Mouse (Mus musculus) left cerebral cortex, adult 8-10 months (tissue): ENCODE measurements around the gene Peak1. TPM values are rescaled to one million over a fixed set of nuclear protein-coding genes. Genes with fewer than 3 reads are reported as not detected.

Experiments used
- DNase-seq, 2 experiments: peaks; one replicate each; pipeline ENCODE4 v3.0.0; 2022; ENCODE audit warnings: low spot score in 2 of 2
- total RNA-seq, 4 experiments: library from RNA; stranded (reverse); gene quantifications; 2 replicates each; pipeline ENCODE4 v1.2.4; 2022

The Peak1 gene
- total RNA-seq, 4 experiments from 2014 or later = 34.6 to 40.8 (median 36.7) TPM

DNA sequence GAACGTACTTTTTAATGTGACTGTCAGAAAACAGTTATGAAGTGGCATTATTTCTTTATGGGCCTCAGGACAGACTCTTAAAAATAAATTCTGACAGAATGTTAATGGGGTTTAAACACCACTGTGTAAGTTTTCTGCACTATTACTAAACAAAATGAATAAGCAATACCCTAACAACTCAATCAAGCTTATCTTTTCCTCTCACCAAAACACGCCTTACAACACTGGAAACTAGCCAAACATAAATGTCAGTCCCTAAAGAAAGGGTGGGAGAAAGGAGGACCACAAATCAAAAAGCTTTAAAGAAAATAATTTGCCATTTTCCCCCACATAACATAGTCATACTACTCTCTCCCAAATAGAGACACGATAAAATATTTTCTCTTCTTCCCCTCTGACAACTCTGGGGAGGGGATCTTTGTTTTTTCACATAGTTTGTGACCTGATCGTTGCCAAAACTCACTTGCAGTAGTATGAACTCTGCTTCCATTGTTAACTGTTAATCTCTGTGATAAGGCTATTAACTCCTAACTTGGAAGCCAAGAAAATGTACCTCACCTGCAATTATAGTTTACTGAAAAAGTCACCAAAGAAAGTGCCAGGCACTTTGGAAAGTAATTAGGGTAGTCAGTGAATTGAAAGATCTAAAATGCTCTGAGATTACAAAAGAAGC is 1.8 kb downstream of the Peak1 start:
- no peak for DNase-seq

DNA sequence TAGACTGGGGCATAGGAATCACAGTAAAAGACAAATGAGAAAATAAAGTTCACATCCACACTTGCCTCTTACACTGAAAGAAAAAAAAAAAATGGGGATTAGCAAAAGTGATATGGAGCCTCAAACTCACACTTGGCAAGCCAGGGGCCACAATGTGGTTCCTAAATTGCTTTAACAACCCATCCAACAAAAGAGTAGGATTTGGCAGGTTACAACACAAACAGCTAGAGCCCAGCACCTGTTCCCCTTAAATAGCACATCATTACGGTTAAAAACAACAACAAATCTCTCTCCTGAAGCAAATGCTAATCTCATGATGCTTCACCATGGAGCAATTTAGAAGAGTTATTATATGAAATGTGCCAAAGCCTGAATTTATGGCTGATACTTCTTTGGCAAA is 2.5 kb downstream of the Peak1 start:
- no peak for DNase-seq

DNA sequence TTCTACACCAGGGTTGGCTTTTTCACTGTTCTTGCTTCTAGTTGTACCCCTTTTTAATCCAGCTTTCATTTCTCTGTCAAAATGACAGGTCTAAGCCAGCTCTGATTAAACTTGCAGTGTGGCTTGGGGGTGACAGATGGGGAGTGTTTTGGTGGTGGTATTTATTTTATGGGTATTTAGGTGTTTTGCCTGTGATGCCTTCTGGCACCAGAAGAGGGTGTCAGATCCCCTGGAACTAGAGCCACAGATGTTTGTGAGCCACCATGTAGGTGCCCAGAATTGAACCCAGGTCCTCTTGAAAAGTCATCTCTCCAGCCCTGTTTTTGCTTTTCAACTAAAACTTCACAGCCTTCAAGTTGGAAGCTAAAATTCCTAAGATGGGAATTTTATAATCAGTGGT is 3.5 kb downstream of the Peak1 start:
- DNase-seq = no peak

DNA sequence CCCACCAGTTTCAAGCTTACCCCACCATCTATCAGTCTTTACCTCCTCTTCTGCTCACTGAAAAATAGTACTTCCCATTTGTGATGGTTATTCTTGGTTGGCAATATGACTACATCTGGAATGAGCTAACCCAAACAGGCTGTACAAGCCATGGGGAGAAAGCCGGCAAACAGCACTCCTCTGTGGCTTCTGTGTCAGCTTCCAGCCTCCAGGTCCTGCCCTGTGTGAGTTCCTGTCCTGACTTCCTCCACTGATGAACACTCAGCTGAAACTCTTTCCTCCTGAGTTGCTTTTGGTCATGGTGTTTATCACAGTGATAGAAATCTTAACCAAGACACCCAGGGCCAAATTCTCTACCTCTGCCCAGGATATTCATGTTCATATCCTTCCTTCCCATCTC is 5.2 kb downstream of the Peak1 start:
- DNase-seq = no peak

DNA sequence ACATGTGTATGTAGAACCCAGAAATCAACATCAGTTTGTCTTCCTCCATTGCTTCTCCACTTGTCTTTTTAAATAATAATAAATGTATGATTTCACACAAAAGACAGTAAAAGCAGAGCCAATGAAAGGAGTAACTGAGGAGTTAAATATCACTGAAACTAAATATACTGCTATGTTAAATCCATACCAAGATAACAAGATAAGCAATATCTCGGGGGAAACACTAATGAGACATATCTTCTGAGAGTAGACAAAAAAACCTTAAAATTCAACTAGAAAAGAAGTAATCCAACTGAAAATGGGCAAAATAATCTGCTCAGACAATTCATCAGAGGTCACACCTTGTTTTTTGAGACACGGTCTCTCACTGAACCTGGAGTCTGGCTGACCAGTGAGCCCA is 7.9 kb downstream of the Peak1 start:
- DNase-seq = no peak

DNA sequence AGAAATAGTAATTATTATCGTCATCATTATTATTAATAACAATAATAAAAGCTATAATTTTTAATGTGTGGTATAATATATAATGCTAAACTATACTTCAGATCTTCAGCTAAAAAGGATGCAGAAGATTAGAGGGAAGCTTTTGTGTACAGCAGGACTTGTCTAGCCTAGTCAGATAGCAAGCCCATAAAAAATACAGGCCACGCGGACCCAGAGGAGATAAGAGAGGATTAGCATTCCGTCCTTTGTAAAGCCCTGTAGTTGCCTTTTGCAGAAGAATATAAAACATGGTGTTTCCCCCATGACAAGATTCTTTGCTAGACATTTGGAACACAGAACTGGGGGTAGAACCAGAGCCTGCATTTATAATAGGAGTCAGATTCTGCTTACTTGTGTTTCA is 13.2 kb downstream of the Peak1 start:
- DNase-seq = no peak

DNA sequence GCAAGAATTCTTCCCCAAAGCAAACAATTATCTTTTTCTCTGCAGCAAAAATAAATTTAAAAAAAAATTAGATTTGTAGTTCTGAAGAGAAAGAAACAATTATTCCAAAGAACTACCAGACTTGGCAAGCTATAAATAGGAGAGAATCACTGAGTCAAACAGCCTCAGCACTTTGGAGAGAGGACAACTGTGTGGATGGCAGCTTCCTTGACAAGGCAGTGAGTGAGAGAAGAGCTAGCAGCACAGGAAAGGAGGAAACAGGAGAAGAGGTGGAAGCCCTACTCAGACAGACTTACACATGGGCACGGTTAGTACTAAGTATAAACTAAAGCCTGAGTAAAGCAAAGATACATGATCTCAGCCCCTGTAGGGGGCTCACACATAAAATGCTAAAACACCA is 21.6 kb downstream of the Peak1 start:
- no peak for DNase-seq

DNA sequence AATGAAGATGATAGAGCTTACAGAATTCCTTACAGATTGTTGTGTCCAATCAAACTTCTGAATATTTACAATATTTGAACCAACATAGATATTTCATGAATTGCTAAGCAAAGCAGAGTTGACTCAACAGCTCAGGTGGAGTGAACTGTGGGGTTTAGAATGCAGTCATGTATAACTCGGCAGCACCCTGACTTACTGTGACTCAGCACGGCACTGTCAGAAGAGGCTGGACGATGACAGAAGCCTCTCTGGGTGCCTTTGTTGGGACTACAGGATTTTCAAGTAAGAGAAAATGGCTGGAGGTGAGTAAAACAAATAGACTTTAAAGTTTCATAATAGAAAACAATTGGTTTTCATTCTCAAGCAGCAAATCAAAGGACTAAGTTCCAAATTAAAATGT is 25.0 kb downstream of the Peak1 start:
- DNase-seq = no peak

DNA sequence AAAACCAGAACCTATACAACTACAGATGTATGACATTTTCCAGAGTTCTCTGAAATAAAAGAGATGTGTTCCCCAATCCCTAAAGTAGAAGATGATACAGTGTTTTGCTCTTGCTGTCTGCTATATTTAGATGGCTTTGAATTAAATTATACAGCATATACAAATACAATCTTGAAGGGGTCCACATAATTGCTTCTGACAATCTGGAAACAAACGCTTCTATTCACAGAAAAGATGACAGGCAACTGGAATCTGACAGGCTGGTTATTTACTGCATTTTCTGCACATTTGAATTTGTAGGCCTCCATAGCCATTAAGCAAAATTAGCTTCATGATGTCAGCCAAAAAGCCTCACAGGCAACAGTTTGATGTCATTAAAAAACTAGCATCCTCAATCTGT is 35.1 kb downstream of the Peak1 start:
- DNase-seq = no peak

DNA sequence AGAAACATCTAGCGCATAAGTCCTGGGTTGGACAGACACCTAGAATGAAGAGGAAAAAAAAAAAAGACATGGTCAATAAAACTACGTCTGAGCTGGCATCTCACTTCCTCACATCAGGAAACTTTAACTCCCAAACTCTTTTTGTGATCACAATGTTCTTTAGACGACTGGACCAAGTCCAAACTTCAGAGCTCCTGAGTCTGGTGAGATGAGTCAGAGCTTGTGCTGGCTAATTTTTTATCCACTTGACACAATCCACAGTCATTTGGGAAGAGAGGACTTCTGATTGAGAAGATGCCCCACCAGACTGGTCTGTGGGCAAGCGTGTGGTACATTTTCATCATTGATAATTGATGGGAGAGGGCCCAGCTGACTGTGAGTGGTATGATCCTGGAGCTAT is 43.5 kb downstream of the Peak1 start:
- DNase-seq = peak in 1 of 2 experiments; percentile 23

DNA sequence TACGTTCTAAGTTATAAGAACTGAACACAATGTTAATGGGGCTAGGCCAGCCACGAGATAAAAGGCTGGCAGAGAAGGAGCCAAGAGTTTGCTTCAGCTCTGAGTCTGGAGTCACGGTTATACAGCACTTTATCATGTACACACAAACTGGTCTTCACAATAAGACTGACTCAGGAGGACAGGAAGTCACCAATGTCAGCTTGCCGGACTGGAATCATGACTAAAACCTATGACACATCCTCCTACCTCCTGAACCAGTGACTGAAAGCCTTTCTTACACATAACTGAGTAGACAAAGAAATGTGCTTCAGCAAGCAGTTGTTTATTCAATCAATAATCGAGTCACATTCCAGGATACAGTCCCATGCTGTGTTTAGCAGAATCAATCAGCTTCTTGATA is 47.2 kb downstream of the Peak1 start:
- DNase-seq = no peak

DNA sequence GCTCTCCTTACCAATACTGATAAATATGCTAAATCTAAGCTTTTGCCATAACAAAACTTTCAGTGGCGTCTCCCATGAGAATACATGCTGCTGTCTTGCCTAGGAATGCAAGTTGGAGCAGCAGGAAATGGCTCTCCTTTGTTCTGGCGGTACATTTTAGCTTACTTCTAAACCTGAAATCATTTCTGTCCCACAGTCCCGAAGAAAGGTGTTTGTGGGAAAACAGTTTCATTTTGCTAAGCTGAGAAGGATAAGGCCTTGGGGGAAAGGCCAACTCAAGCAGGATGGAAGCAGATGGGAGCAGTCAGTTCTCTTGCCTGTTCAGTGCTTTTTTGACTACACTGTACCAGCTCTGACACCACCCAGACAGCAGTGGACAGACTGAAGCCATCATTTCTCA is 49.1 kb downstream of the Peak1 start:
- DNase-seq = no peak

DNA sequence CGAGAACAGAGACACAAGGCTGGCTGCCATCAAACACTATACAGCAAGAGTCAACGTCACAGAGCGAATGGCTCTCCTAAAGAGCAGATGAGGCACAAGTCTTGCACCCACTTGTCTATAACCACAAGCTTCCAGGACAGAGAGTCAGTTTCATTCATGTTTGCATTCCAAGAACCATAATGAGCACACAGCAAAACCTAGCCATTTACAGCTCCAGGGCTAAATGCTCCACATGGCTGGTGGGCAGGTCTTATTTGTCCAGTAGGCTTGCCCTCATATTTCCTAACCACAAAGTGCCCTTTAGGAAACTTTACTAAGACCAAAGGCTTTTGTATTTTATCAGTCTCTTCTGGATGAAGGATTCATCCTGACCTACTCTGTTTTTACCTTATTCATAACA is 54.6 kb downstream of the Peak1 start:
- DNase-seq = no peak

DNA sequence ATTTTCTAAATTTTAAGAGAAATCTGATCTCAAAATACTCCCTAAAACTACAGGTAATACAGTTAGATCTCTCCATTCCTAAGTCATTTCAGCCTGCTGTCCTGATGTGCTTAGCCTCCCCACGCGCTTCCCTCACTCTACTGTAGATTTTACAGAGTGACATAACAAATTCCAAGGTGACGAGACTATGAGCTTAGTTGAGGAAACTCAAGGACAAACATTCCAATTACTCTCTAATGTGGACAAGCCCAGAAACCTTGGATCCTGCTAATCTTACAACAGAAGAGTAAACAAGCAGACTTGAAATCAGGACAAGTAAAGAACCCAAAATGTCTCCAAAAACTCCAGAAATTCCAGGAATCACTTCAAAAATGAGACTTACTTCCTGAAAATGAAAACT is 58.6 kb downstream of the Peak1 start:
- DNase-seq = no peak

DNA sequence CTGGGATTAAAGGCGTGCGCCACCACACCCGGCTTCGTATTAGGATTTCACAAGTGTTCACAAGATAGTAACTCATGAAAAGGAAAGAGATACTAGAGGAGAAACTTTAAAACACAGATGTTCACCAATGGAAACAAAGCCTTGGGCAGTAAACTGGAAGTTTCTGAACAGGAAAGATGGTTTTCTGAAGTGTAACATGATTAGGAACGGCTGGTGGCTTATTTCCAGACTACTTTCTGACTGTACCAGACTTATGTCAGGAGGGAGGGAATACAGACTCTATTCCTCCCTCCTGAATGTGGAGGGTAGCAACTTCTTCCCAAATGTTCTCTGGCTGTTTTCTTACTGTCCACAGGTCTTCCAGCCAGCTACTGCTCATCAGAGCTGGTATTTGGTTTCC is 62.7 kb downstream of the Peak1 start:
- DNase-seq = no peak

DNA sequence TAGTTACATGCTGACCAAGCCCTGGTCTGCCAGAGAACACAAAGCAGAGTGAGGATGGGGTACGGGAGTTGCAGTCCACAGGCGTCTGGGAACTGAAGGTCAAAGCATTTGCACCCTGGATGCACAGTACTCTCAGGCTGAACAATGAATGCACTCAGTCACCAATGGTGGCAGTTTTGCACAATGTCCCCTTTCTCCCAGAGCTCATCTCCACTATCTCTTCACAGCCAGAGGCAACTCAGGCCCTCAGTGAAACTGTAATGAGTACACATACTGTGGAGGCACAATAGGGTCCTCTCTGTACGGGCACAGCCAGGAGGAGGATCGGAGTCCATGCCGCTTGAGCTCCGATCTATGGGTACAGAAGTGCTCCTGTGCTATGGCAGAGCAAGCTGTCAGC is 71.5 kb downstream of the Peak1 start:
- DNase-seq = peak in 1 of 2 experiments; percentile 21

DNA sequence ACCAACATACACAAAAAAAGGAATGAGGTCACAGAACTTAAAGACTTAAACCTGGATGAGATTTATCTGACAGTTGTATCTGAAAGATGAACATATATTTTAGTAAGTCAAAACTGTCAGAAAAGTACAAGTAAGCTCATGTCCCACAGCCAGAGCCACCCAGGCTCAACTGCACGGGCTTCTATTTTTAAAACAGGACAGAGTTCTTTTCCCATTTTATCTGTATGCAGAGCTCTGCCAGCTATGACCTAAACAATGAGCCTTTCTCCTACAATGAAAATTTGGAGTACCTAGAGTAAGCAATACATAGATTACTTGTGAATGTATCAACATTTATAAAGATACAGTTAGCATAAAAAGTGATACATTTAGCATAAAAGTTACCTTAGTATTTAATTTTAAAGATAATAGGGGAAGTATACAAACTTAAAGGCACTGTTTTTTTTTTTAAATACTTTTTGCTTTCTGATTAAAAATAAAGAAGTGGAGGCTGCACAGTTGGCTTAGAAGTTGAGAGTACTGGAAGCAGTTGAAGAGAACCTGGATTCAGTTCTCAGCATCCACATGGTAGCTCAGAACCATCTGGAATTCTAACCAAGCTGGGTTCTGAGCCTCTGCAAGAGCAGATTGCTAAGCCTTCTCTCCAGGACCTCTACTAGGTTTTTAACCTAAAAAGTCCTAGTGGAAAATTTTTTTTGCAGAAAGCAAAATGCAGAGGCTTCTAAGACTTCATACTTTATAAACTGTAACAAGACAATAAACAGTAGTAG is 78.3 kb downstream of the Peak1 start:
- no peak for DNase-seq

DNA sequence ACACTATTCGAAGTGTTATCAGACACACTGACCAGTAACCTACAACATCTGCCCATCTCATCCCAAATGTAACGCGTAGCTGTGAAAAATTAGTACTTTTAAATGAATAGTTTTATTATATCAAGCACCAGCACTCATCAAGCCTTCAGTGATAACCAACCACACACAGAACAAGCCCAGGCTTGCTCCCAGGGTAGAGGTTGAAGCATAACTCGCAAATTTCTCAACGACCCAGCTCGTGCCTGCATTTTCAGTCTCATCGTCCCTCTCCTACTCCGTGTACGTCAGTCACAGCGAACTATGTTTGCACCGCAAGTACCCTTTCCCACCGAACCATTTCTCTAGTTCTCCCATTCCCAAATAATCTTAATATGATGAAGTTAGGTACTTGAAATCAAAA is 83.5 kb downstream of the Peak1 start:
- DNase-seq = no peak

DNA sequence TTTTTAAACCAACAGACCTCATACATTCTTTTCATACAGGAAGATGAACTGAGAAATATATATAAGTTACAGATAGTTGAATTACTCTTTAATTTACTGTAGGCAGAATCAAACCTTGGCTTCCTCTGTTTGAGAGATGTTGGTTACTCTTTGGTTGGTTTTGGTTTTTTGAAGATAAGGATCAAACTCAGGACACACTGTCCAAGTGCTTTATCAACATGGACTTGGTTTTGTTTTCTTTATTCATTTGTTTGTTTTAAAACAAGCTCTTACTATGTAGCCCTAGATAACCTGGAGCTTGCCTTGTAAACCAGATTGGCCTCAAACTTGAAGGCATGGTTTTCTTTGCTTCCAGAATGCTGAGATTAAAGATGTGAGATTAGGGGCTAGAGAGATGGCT is 85.1 kb downstream of the Peak1 start:
- DNase-seq = no peak

DNA sequence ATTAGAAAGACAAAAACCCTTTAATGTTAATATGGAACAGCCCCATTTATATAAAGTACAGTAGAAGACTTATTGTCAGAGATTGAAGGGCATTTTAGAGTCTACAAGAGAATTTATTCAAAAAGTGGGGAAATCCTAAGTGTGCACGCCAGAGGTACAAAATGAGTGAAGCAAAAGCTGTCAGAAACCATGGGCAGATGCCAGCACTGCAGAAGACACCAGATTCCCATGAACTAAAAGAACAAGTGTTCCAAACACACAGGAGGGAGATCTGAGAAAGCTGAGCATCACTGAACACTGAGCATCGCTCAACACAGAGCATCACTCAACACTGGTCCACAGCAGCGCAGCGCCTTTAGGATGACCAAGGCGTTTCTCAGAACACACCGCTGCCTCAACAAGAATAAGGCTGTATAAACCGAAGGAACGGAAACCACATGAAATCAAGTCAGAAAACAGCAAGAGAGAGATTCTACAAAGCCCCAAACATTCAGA is 91.3 kb downstream of the Peak1 start:
- no peak for DNase-seq

DNA sequence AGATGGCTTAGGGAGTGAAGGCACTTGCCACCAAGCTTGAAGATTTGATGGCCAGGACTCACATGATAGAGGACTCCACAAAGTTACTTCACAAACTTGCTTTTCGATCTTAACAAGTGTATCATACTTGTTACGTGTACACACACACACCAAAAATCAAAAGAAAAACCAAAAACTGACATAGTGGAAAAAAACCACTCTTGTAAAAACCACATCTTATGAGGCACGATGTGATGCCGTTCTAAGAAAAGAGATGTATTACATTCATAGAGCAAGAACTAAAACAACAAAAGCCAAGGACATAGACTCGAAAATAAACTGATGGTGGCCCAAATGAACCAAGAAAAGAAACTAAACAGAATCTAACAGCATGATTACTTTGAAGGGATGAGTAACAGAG is 92.1 kb downstream of the Peak1 start:
- DNase-seq = no peak

DNA sequence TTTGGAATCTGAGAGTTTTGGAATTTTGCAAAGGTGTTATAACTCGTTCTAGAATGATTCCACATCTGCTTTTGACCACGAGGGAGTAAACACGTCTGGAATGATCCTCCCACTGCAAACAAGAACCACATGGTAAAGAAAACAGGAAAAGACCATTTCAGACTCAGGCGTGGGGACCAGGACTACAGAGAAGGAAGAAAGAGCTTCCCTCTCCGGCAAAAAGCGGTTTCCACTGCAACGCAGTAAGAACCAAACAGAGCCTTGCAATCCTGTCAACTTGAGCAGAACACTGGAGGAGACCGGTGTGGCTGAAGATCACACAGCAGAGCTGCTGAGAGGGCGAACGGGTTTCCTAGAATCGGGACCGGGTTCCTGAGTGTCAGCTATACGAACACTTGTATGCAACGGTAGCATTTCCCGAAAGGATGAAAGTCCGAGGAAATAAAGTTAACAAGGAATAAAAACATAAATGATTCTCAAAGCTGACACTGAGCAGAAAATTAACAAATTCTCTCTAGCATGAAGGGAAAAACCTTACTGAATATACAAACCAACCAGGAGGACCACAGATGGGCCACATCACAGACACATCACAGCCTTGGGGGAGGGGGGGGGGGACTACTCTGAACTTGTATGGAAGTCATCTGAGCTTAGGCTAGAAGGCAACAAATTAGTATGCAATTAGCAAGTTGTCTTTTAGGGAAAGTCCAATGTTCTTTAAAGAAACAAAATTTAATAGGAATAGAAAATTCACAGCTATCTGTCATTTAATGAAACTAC is 93.1 kb downstream of the Peak1 start:
- no peak for DNase-seq
